Comparison of ENCODE assay signal across 9 mouse cellular contexts in genomic region chr7:123983177-123984046, GRCm38 (mm10). TPM values are rescaled to one million over a fixed set of nuclear protein-coding genes. Genes with fewer than 3 reads are reported as not detected.
DNase-seq lines count a peak whose midpoint lies in the region; ATAC-seq lines count a peak whose summit lies in the region.
"Had no signal": no experiment of that assay in that cellular context is flagged by ENCODE, and none has a peak within 500 bp of the region (broad histone marks: within the 10 kb centered on the region; RNA-seq: fewer than 3 reads in every experiment).

No protein-coding gene starts in this region.

- H3K27me3 ChIP-seq in intestine, embryonic 14.5 days (replicated peaks; ENCODE audit: control insufficient read depth, insufficient read depth, low read length), result peaks cover 78% of the 10 kb centered on the region
- peaks cover 71% of the 10 kb centered on the region for H3K27me3 ChIP-seq in neural tube, embryonic 12.5 days (replicated peaks)

- intact Hi-C loops in left cerebral cortex, postnatal 36 days (cut with DNase I), result loop anchor here (5.0 to 10.0 kb wide), 2 partner anchors 801 to 1409 kb away; no protein-coding TSS in a partner anchor

- no peaks in the 10 kb centered on the region for H3K9me3 ChIP-seq in intestine, embryonic 14.5 days (ENCODE audit: control insufficient read depth, low read length)
- no peaks in the 10 kb centered on the region for H3K9me3 ChIP-seq in neural tube, embryonic 12.5 days
- H3K9me3 ChIP-seq: megakaryocyte, embryonic 14.5 days had no signal

- peaks cover 6% of the 10 kb centered on the region; the same call in 1 of the 2 replicates for H3K4me1 ChIP-seq in intestine, embryonic 14.5 days (replicated peaks; ENCODE audit: control insufficient read depth, insufficient read depth, low read length)
- H3K4me1 ChIP-seq in neural tube, embryonic 12.5 days, result peaks cover 18% of the 10 kb centered on the region
- H3K4me1 ChIP-seq: megakaryocyte, embryonic 14.5 days had no signal

- peak overlapping the region; percentile 79 for H3K4me2 ChIP-seq in intestine, embryonic 14.5 days (ENCODE audit: low read length)
- H3K4me2 ChIP-seq in neural tube, embryonic 12.5 days (replicated peaks), result peak overlapping the region; percentile 96

- H3K36me3 ChIP-seq in intestine, embryonic 14.5 days (ENCODE audit: control insufficient read depth, insufficient read depth, low read length), result no peaks in the 10 kb centered on the region
- H3K36me3 ChIP-seq in neural tube, embryonic 12.5 days, result no peaks in the 10 kb centered on the region

- H3K4me3 ChIP-seq in intestine, embryonic 14.5 days (ENCODE audit: low read depth, low read length), result peak overlapping the region; percentile 44
- peak overlapping the region; percentile 62 for H3K4me3 ChIP-seq in neural tube, embryonic 12.5 days
- H3K4me3 ChIP-seq: megakaryocyte, embryonic 14.5 days had no signal

- H3K27ac ChIP-seq in intestine, embryonic 14.5 days (ENCODE audit: low read depth), result no peak overlapping the region
- no peak overlapping the region for H3K27ac ChIP-seq in neural tube, embryonic 12.5 days

- ATAC-seq in intestine, embryonic 14.5 days (replicated peaks; ENCODE audit: low FRiP score, low TSS enrichment, low read depth), result no peak
- ATAC-seq in neural tube, embryonic 12.5 days (ENCODE audit: low FRiP score, low read depth), result no peak

- under 1% methylated on average over 73 of the region's 97 CpGs for WGBS in intestine, embryonic 14.5 days
- WGBS in neural tube, embryonic 12.5 days, result under 1% methylated on average over 77 of the region's 97 CpGs

- peak; percentile 1 for DNase-seq in adrenal gland, postnatal 10 days
- no peak for DNase-seq in adrenal gland, adult 8-10 months
- peak; percentile 12 to 49 for DNase-seq in left cerebral cortex, postnatal 36 days (ENCODE audit: low spot score in 2 of 2)
- DNase-seq in left cerebral cortex, adult 9 months (ENCODE audit: low spot score in 2 of 2), result no peak
- DNase-seq in intestine, embryonic 14.5 days (ENCODE audit: low spot score), result peak; percentile 54
- no peak for DNase-seq in layer of hippocampus, adult 9-11 months
- no peak for DNase-seq in spleen, postnatal 36 days (ENCODE audit: low spot score in 2 of 2)

- H3K9ac ChIP-seq in intestine, embryonic 14.5 days (ENCODE audit: low read length), result no peak overlapping the region
- peak overlapping the region; percentile 47 for H3K9ac ChIP-seq in neural tube, embryonic 12.5 days

RNA-seq across cellular contexts. Expression of gene Hs3st4, which starts 0.7 kb away (rescaled TPM):
- total RNA-seq in adrenal gland, postnatal 10 days (2021), result under 1 TPM in 1 of 2 experiments, not detected in 1; 0.09 TPM
- under 1 TPM in 2 of 4 experiments, not detected in 2; 0.06 to 0.09 TPM for total RNA-seq in adrenal gland, adult 8-10 months (2022)
- total RNA-seq in left cerebral cortex, postnatal 36 days (2021), result 10 to 100 TPM; 50.7 to 62.8 TPM
- 0.11 TPM in 1 of 2 replicates, not detected in the other for polyA plus RNA-seq in intestine, embryonic 14.5 days (2014; fragmentation: Nextera tagmentation; extraction: Ambion mirVana)
- 1.6 and 1.8 TPM in 2 replicates for polyA plus RNA-seq in neural tube, embryonic 12.5 days (2016; fragmentation: Nextera tagmentation; extraction: Ambion mirVana)

Comparison
In these comparisons a context has a peak if more than half of its experiments do, and no peak if none do; other contexts are left out.
1. DNase-seq: peak in adrenal gland, postnatal 10 days (single experiment), left cerebral cortex, postnatal 36 days (2 of 2) and intestine, embryonic 14.5 days (single experiment); none in adrenal gland, adult 8-10 months (single experiment), left cerebral cortex, adult 9 months (0 of 2), layer of hippocampus, adult 9-11 months (single experiment) and spleen, postnatal 36 days (0 of 2).
2. RNA of gene Hs3st4, which starts 0.7 kb away (total RNA-seq): 50.7 to 62.8 TPM in left cerebral cortex, postnatal 36 days; 0.09 TPM in adrenal gland, postnatal 10 days and 0.06 to 0.09 TPM in adrenal gland, adult 8-10 months; every median in the first group is over 10 times any median in the second.